Mouse (Mus musculus): Measurements from ENCODE around the gene Mtfp1. TPM values are rescaled to one million over a fixed set of nuclear protein-coding genes. Genes with fewer than 3 reads are reported as not detected.

The Mtfp1 gene
- polyA plus RNA-seq (2015; fragmentation: Nextera tagmentation; extraction: Ambion mirVana), result 14.6 and 15.7 TPM in 2 replicates

- peak within 1 kb of the TSS; percentile 62 for H3K4me3 ChIP-seq (ENCODE audit: low read length)
- 0 out of 2 replicates have a peak, but pooled peaks have one; percentile 29 for ATAC-seq
Measured at GRCm38 (mm10) chr11:4095171-4096053, at the start of gene Mtfp1. TSS of gene Mtfp1 (minus strand) at chr11:4095445.

GRCm38 (mm10) chr11:4143281-4144062, 48.2 kb upstream of the Mtfp1 start:
- Histone ChIP-seq H3K27me3 (replicated peaks; ENCODE audit: control insufficient read depth, insufficient read depth, low read length) (no peaks in the 10 kb centered on the region), H3K9me3 (ENCODE audit: control insufficient read depth, low read length) (no peaks in the 10 kb centered on the region), H3K36me3 (ENCODE audit: control insufficient read depth, insufficient read depth, low read length) (peaks cover 49% of the 10 kb centered on the region), H3K4me1 (ENCODE audit: control insufficient read depth, insufficient read depth, low read depth, low read length) (no peaks in the 10 kb centered on the region), H3K4me2 (ENCODE audit: low read length) (no peak overlapping the region), H3K4me3 (ENCODE audit: low read length) (no peak overlapping the region), H3K9ac (ENCODE audit: low read depth, low read length) (no peak overlapping the region), H3K27ac (ENCODE audit: low read depth, low read length) (peak overlapping the region; percentile 5; the same call in 1 of the 2 replicates)
- ATAC-seq, result peak; percentile 74
- 86% methylated on average over 21 of the region's 21 CpGs for WGBS

More at GRCm38 (mm10) chr11:4095171-4096053, at the start of gene Mtfp1:
- peak within 1 kb of the TSS; percentile 83 for H3K27ac ChIP-seq (ENCODE audit: low read depth, low read length)
- H3K4me1 ChIP-seq (ENCODE audit: control insufficient read depth, insufficient read depth, low read depth, low read length), result peaks cover 21% of the 10 kb centered on the region
- H3K4me2 ChIP-seq (ENCODE audit: low read length), result peak within 1 kb of the TSS; percentile 75
- H3K36me3 ChIP-seq (ENCODE audit: control insufficient read depth, insufficient read depth, low read length), result peaks cover 11% of the 10 kb centered on the region
- no peaks in the 10 kb centered on the region for H3K27me3 ChIP-seq (replicated peaks; ENCODE audit: control insufficient read depth, insufficient read depth, low read length)
- peak within 1 kb of the TSS; percentile 67 for H3K9ac ChIP-seq (ENCODE audit: low read depth, low read length)
- H3K9me3 ChIP-seq (ENCODE audit: control insufficient read depth, low read length), result peaks cover 3% of the 10 kb centered on the region; the same call in 1 of the 2 replicates
- 8% methylated on average over 29 of the region's 34 CpGs for WGBS

GRCm38 (mm10) chr11:4142352-4142751, 47.1 kb upstream of the Mtfp1 start:
- WGBS, result 87% methylated on average over 4 of the region's 4 CpGs
- no peak for ATAC-seq
- H3K36me3 ChIP-seq (ENCODE audit: control insufficient read depth, insufficient read depth, low read length), result peaks cover 49% of the 10 kb centered on the region

GRCm38 (mm10) chr11:4141505-4141904, 46.3 kb upstream of the Mtfp1 start:
- peaks cover 49% of the 10 kb centered on the region for H3K36me3 ChIP-seq (ENCODE audit: control insufficient read depth, insufficient read depth, low read length)
- no peak overlapping the region for H3K9ac ChIP-seq (ENCODE audit: low read depth, low read length)
- no peak overlapping the region for H3K4me3 ChIP-seq (ENCODE audit: low read length)
- no peak overlapping the region for H3K4me2 ChIP-seq (ENCODE audit: low read length)
- no peak overlapping the region for H3K27ac ChIP-seq (ENCODE audit: low read depth, low read length)
- H3K9me3 ChIP-seq (ENCODE audit: control insufficient read depth, low read length), result no peaks in the 10 kb centered on the region
- no peaks in the 10 kb centered on the region for H3K27me3 ChIP-seq (replicated peaks; ENCODE audit: control insufficient read depth, insufficient read depth, low read length)
- peaks cover 13% of the 10 kb centered on the region for H3K4me1 ChIP-seq (ENCODE audit: control insufficient read depth, insufficient read depth, low read depth, low read length)
- no peak for ATAC-seq

More at GRCm38 (mm10) chr11:4142352-4142751, 47.1 kb upstream of the Mtfp1 start:
- H3K9ac ChIP-seq (ENCODE audit: low read depth, low read length), result no peak overlapping the region
- H3K4me1 ChIP-seq (ENCODE audit: control insufficient read depth, insufficient read depth, low read depth, low read length), result peaks cover 4% of the 10 kb centered on the region
- H3K9me3 ChIP-seq (ENCODE audit: control insufficient read depth, low read length), result no peaks in the 10 kb centered on the region
- H3K27ac ChIP-seq (ENCODE audit: low read depth, low read length), result no peak overlapping the region
- no peak overlapping the region for H3K4me3 ChIP-seq (ENCODE audit: low read length)
- no peak overlapping the region for H3K4me2 ChIP-seq (ENCODE audit: low read length)
- H3K27me3 ChIP-seq (replicated peaks; ENCODE audit: control insufficient read depth, insufficient read depth, low read length), result no peaks in the 10 kb centered on the region

GRCm38 (mm10) chr11:4138964-4139363, 43.7 kb upstream of the Mtfp1 start:
- no peak overlapping the region for H3K9ac ChIP-seq (ENCODE audit: low read depth, low read length)
- peaks cover 43% of the 10 kb centered on the region for H3K36me3 ChIP-seq (ENCODE audit: control insufficient read depth, insufficient read depth, low read length)
- H3K27me3 ChIP-seq (replicated peaks; ENCODE audit: control insufficient read depth, insufficient read depth, low read length), result no peaks in the 10 kb centered on the region
- H3K27ac ChIP-seq (ENCODE audit: low read depth, low read length), result no peak overlapping the region
- no peak overlapping the region for H3K4me3 ChIP-seq (ENCODE audit: low read length)
- no peaks in the 10 kb centered on the region for H3K9me3 ChIP-seq (ENCODE audit: control insufficient read depth, low read length)
- 60% methylated on average over 2 of the region's 2 CpGs for WGBS
- no peak for ATAC-seq
- no peak overlapping the region for H3K4me2 ChIP-seq (ENCODE audit: low read length)
- H3K4me1 ChIP-seq (ENCODE audit: control insufficient read depth, insufficient read depth, low read depth, low read length), result peaks cover 21% of the 10 kb centered on the region

- peak within 1 kb of the TSS; percentile 100 for H3K9ac ChIP-seq (ENCODE audit: low read depth, low read length)
- peaks cover 21% of the 10 kb centered on the region for H3K4me1 ChIP-seq (ENCODE audit: control insufficient read depth, insufficient read depth, low read depth, low read length)
- WGBS, result under 1% methylated on average over 51 of the region's 66 CpGs
- peak within 1 kb of the TSS; percentile 92 for H3K27ac ChIP-seq (ENCODE audit: low read depth, low read length)
- peak within 1 kb of the TSS; percentile 59 for H3K4me2 ChIP-seq (ENCODE audit: low read length)
- H3K4me3 ChIP-seq (ENCODE audit: low read length), result peak within 1 kb of the TSS; percentile 82
- peaks cover 9% of the 10 kb centered on the region for H3K36me3 ChIP-seq (ENCODE audit: control insufficient read depth, insufficient read depth, low read length)
- ATAC-seq, result peak; percentile 93
- H3K9me3 ChIP-seq (ENCODE audit: control insufficient read depth, low read length), result no peaks in the 10 kb centered on the region
- no peaks in the 10 kb centered on the region for H3K27me3 ChIP-seq (replicated peaks; ENCODE audit: control insufficient read depth, insufficient read depth, low read length)
Measured at GRCm38 (mm10) chr11:4134986-4135935, 40.0 kb upstream of the Mtfp1 start, which contains the start of gene Rnf215. TSS of gene Rnf215 (plus strand) at chr11:4135202.

- Histone ChIP-seq H3K4me1 (ENCODE audit: control insufficient read depth, insufficient read depth, low read depth, low read length) (peaks cover 21% of the 10 kb centered on the region), H3K36me3 (ENCODE audit: control insufficient read depth, insufficient read depth, low read length) (0 out of 2 replicates have a peak, but pooled peaks cover 2% of the 10 kb centered on the region), H3K4me3 (ENCODE audit: low read length) (no peak overlapping the region), H3K4me2 (ENCODE audit: low read length) (peak overlapping the region; percentile 59), H3K9me3 (ENCODE audit: control insufficient read depth, low read length) (no peaks in the 10 kb centered on the region), H3K27me3 (replicated peaks; ENCODE audit: control insufficient read depth, insufficient read depth, low read length) (no peaks in the 10 kb centered on the region), H3K27ac (ENCODE audit: low read depth, low read length) (no peak overlapping the region), H3K9ac (ENCODE audit: low read depth, low read length) (peak overlapping the region; percentile 100)
- ATAC-seq, result no peak; the same call in 1 of the 2 replicates
- WGBS, result 62% methylated on average over 6 of the region's 6 CpGs
Measured at GRCm38 (mm10) chr11:4134400-4134799, 39.2 kb upstream of the Mtfp1 start.

GRCm38 (mm10) chr11:4133450-4133849, 38.2 kb upstream of the Mtfp1 start:
- no peak overlapping the region for H3K4me2 ChIP-seq (ENCODE audit: low read length)
- no peak overlapping the region for H3K4me3 ChIP-seq (ENCODE audit: low read length)
- no peak for ATAC-seq
- peaks cover 21% of the 10 kb centered on the region for H3K4me1 ChIP-seq (ENCODE audit: control insufficient read depth, insufficient read depth, low read depth, low read length)
- 53% methylated on average over 3 of the region's 3 CpGs for WGBS
- H3K9me3 ChIP-seq (ENCODE audit: control insufficient read depth, low read length), result no peaks in the 10 kb centered on the region
- H3K27ac ChIP-seq (ENCODE audit: low read depth, low read length), result no peak overlapping the region
- no peaks in the 10 kb centered on the region for H3K36me3 ChIP-seq (ENCODE audit: control insufficient read depth, insufficient read depth, low read length)
- no peak overlapping the region for H3K9ac ChIP-seq (ENCODE audit: low read depth, low read length)
- no peaks in the 10 kb centered on the region for H3K27me3 ChIP-seq (replicated peaks; ENCODE audit: control insufficient read depth, insufficient read depth, low read length)
